Mouse (Mus musculus): ENCODE measurements around the gene Prrx2. TPM values are rescaled to one million over a fixed set of nuclear protein-coding genes. Genes with fewer than 3 reads are reported as not detected.

Prrx2 gene
- polyA plus RNA-seq, 1 experiment, result 2.6 TPM

DNA sequence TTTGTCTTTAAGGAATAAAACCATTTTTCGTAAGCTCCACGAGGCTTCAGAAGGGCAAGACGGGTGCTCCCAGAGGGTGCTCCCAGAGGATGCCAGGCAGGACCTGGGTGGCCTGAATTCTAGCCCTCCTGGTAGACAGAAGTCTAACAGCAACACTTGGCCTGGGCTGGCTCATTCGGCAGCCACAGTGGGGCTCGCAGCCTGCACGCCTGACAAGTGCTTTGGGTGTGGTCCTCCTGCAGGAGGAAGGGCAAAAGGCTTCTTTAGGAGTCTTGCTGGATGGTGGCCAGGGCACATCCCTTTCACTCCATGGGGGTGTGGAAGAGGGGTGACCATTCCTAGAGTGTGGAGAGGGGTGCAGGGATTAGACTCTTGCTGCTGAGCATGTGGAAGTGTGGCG, 46.4 kb downstream of the Prrx2 start:
- no peaks in the 10 kb centered on the region for H3K36me3 ChIP-seq (ENCODE audit: control insufficient read depth, insufficient read depth, low read length)
- 61% methylated on average over 7 of the region's 7 CpGs for WGBS
- TF ChIP-seq POLR2A (IDR thresholded peaks at IDR 0.05; ENCODE audit: low read depth, low read length) (no peak), CTCF (IDR thresholded peaks at IDR 0.05; ENCODE audit: extremely low read depth, insufficient read length, insufficient replicate concordance, low read depth, low read length) (no peak)
- no peaks in the 10 kb centered on the region for H3K27me3 ChIP-seq (ENCODE audit: control insufficient read depth, insufficient read depth, low read length)
- H3K27ac ChIP-seq (ENCODE audit: insufficient read depth, low read depth, low read length), result no peak overlapping the region
- H3K4me1 ChIP-seq (ENCODE audit: control insufficient read depth, insufficient read depth, insufficient read length, low read length), result no peaks in the 10 kb centered on the region; the same call in 1 of the 2 replicates
- no peak overlapping the region for H3K4me3 ChIP-seq (ENCODE audit: low read depth, low read length)

DNA sequence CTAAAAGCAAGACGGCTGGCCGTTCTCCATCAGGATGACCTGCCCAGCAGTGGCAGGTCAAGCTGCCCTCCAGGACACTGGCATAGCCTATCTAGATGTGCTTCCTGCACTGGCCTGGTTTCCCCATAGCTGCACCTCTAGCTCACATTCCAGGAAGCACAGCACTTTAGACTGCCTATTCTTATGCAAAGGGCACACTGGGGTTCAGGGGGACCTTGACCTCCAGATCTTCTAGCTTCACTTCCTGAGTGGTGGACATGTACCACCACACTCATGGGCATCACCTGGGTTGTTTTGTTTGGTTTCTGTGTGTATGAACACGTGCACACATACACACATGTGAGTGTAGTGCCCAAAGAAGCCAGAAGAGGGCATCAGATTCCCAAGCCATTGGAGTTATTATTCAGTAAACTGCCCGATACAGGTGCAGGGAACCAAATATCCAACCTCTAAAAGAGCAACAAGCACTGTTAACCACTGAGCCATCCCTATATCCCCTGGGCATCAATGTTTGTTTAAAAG, 50.1 kb downstream of the Prrx2 start:
- WGBS, result 96% methylated on average over 4 of the region's 4 CpGs
- Histone ChIP-seq H3K4me1 (ENCODE audit: control insufficient read depth, insufficient read depth, insufficient read length, low read length) (no peaks in the 10 kb centered on the region; the same call in 1 of the 2 replicates), H3K36me3 (ENCODE audit: control insufficient read depth, insufficient read depth, low read length) (no peaks in the 10 kb centered on the region), H3K27me3 (ENCODE audit: control insufficient read depth, insufficient read depth, low read length) (no peaks in the 10 kb centered on the region), H3K4me3 (ENCODE audit: low read depth, low read length) (no peak overlapping the region), H3K27ac (ENCODE audit: insufficient read depth, low read depth, low read length) (no peak overlapping the region)
- TF ChIP-seq CTCF (IDR thresholded peaks at IDR 0.05; ENCODE audit: extremely low read depth, insufficient read length, insufficient replicate concordance, low read depth, low read length), result no peak
- no peak for TF ChIP-seq POLR2A (IDR thresholded peaks at IDR 0.05; ENCODE audit: low read depth, low read length)

DNA sequence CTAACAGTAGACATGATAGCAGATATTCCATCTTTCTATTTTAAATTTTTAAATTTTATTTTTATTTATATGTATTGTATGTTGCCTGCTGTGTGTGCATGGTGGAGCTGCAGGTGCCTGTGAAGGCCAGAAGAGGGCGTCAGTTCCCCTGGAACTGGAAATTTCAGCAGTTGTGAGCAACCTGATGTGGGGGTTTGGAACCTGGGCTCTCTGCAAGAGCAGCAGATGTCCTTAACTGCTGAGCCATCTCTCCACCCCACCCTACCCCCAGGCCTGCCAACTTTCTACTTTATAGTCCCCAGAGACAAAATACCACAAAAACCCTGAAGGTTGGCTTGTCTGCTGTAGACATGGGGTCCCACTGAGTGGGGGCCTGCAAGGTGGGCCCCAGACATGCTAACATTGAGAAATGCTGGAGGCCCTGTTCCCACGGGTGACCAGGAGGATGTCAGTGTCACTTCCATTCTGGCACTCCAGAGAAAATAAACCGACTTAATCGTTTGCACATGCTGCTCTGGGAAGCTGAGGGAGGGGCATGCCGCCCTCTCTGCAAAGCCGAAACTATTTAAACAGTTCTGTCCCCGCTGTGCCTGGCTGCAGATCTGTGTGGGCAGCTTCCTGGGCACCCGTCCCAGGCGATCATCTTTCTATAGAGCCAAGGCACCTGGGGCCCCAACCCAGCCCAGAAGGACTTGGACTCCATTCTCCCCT, 50.8 kb downstream of the Prrx2 start:
- Histone ChIP-seq H3K36me3 (ENCODE audit: control insufficient read depth, insufficient read depth, low read length) (no peaks in the 10 kb centered on the region), H3K27ac (ENCODE audit: insufficient read depth, low read depth, low read length) (no peak overlapping the region), H3K4me3 (ENCODE audit: low read depth, low read length) (no peak overlapping the region), H3K27me3 (ENCODE audit: control insufficient read depth, insufficient read depth, low read length) (no peaks in the 10 kb centered on the region), H3K4me1 (ENCODE audit: control insufficient read depth, insufficient read depth, insufficient read length, low read length) (no peaks in the 10 kb centered on the region; the same call in 1 of the 2 replicates)
- WGBS, result 17% methylated on average over 9 of the region's 9 CpGs
- TF ChIP-seq CTCF (IDR thresholded peaks at IDR 0.05; ENCODE audit: extremely low read depth, insufficient read length, insufficient replicate concordance, low read depth, low read length) (no peak), POLR2A (IDR thresholded peaks at IDR 0.05; ENCODE audit: low read depth, low read length) (no peak)

DNA sequence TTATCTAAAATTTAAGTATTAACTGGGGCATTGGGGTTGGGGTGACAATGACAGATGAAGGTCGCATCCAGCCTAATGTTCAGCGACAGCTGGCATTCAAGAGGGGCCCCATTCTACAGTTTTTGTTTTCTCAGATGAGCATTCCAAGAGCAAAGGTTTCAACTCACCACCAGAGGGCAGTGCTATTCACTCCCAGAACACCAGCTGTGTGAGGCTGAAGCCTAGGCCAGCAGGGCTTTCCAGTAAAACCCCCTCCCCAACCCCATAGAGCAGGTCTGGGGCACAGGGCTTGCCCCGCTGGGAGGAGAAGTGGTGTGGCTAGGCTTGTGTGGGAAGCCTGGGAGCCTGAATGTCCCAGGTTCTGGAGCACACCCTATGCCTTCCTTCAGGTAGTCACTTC, 56.2 kb downstream of the Prrx2 start:
- no peaks in the 10 kb centered on the region for H3K27me3 ChIP-seq (ENCODE audit: control insufficient read depth, insufficient read depth, low read length)
- H3K27ac ChIP-seq (ENCODE audit: insufficient read depth, low read depth, low read length), result no peak overlapping the region
- H3K4me3 ChIP-seq (ENCODE audit: low read depth, low read length), result no peak overlapping the region
- peaks cover 7% of the 10 kb centered on the region; the same call in 1 of the 2 replicates for H3K4me1 ChIP-seq (ENCODE audit: control insufficient read depth, insufficient read depth, insufficient read length, low read length)
- H3K36me3 ChIP-seq (ENCODE audit: control insufficient read depth, insufficient read depth, low read length), result no peaks in the 10 kb centered on the region
- TF ChIP-seq CTCF (IDR thresholded peaks at IDR 0.05; ENCODE audit: extremely low read depth, insufficient read length, insufficient replicate concordance, low read depth, low read length) (peak; percentile 86; the same call in 1 of the 2 replicates), POLR2A (IDR thresholded peaks at IDR 0.05; ENCODE audit: low read depth, low read length) (no peak)
- 6% methylated on average over 3 of the region's 3 CpGs for WGBS

DNA sequence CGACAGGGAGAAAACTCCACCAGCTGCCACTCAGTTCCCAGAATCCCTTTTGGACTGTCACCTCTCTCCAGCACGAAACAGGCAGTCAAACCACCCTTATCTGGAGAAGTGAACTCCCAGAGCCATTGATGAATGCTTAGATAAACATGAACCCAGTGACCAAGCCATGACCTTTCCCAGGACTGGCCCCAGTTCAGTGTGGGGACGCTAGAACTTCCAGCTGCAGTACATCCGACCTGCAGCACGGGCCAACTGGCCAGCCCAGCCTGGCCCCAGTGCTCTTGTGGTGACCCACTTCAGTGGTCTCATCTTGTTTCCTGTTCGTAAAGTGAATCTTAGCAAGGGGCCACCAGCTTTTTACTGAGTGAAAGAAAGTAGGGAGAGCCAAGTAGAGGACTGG, 58.6 kb downstream of the Prrx2 start:
- Histone ChIP-seq H3K27me3 (ENCODE audit: control insufficient read depth, insufficient read depth, low read length) (no peaks in the 10 kb centered on the region), H3K36me3 (ENCODE audit: control insufficient read depth, insufficient read depth, low read length) (no peaks in the 10 kb centered on the region), H3K27ac (ENCODE audit: insufficient read depth, low read depth, low read length) (no peak overlapping the region), H3K4me1 (ENCODE audit: control insufficient read depth, insufficient read depth, insufficient read length, low read length) (peaks cover 11% of the 10 kb centered on the region), H3K4me3 (ENCODE audit: low read depth, low read length) (no peak overlapping the region)
- TF ChIP-seq CTCF (IDR thresholded peaks at IDR 0.05; ENCODE audit: extremely low read depth, insufficient read length, insufficient replicate concordance, low read depth, low read length) (no peak), POLR2A (IDR thresholded peaks at IDR 0.05; ENCODE audit: low read depth, low read length) (no peak)
- WGBS, result 19% methylated on average over 6 of the region's 6 CpGs

DNA sequence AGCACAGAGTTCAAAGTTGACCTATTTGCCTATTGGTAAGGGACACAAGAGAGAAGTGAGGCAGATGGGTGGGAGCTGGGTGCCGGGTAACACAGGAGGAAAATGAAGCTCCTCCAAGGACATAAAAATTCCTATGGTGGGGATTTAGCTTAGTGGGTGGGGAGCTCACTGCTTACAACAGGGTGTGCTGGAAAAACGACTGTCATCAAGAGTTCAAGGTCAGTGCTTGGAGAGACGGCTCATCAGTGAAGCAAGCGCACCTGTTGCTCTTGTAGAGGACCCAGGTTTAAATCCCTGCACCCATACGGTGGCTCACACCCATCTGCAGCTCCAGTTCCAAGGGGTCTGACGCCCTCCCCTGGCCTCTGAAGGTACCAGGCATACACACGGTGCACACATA, 59.2 kb downstream of the Prrx2 start:
- peaks cover 11% of the 10 kb centered on the region for H3K4me1 ChIP-seq (ENCODE audit: control insufficient read depth, insufficient read depth, insufficient read length, low read length)
- no peak overlapping the region for H3K27ac ChIP-seq (ENCODE audit: insufficient read depth, low read depth, low read length)
- H3K36me3 ChIP-seq (ENCODE audit: control insufficient read depth, insufficient read depth, low read length), result no peaks in the 10 kb centered on the region
- TF ChIP-seq CTCF (IDR thresholded peaks at IDR 0.05; ENCODE audit: extremely low read depth, insufficient read length, insufficient replicate concordance, low read depth, low read length) (no peak), POLR2A (IDR thresholded peaks at IDR 0.05; ENCODE audit: low read depth, low read length) (no peak)
- 56% methylated on average over 7 of the region's 7 CpGs for WGBS
- no peak overlapping the region for H3K4me3 ChIP-seq (ENCODE audit: low read depth, low read length)
- no peaks in the 10 kb centered on the region for H3K27me3 ChIP-seq (ENCODE audit: control insufficient read depth, insufficient read depth, low read length)

DNA sequence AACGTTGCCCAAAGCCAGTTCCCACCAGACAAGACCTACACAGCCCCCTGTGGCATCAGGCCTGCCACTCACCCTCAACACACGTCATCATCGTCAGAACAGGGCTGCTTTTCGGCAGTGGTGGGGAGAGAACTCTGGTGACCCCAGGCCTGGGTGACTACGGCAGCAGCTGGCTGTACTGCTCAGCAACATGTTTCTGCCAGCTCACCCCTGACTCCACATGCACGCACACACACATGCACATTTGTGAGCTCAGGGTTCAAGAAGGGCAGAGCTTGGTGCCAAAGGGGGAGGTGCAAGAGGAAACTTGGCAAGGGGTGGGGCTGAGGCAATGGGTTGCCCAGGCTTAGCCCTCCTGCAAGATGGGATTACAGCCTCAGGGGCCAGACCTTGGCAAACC, 62.5 kb downstream of the Prrx2 start:
- Histone ChIP-seq H3K27me3 (ENCODE audit: control insufficient read depth, insufficient read depth, low read length) (no peaks in the 10 kb centered on the region; the same call in 1 of the 2 replicates), H3K4me1 (ENCODE audit: control insufficient read depth, insufficient read depth, insufficient read length, low read length) (peaks cover 11% of the 10 kb centered on the region), H3K27ac (ENCODE audit: insufficient read depth, low read depth, low read length) (no peak overlapping the region), H3K36me3 (ENCODE audit: control insufficient read depth, insufficient read depth, low read length) (no peaks in the 10 kb centered on the region), H3K4me3 (ENCODE audit: low read depth, low read length) (no peak overlapping the region)
- TF ChIP-seq POLR2A (IDR thresholded peaks at IDR 0.05; ENCODE audit: low read depth, low read length) (no peak), CTCF (IDR thresholded peaks at IDR 0.05; ENCODE audit: extremely low read depth, insufficient read length, insufficient replicate concordance, low read depth, low read length) (no peak)
- 17% methylated on average over 6 of the region's 6 CpGs for WGBS

Data from small intestine, adult 2 months (tissue).